Mouse (Mus musculus): ENCODE measurements around the gene Tspan5.

DNA sequence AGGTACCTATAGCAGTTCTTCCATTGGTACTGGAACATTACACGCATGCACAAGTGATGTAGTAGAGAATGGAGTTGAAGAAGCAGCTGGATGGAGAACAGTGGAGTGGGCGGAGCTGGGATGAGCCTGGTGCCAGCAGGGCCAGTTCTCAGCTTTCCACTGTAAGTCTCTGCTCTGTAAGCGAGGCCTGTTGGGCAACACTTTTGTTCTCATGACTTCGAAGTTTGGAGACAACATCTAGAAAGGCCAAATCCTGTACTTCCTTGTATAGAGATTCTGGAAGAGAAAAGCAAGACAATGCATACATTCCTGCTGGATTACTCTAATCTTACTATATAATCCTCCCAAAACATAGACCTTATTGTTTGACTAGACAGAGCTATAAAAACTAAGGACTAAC, 185.4 kb downstream of the Tspan5 start:
- TF ChIP-seq EP300 (IDR thresholded peaks at IDR 0.05; ENCODE audit: low read depth) (no peak), CTCF (IDR thresholded peaks at IDR 0.05; ENCODE audit: low read depth) (no peak)

All from liver, embryonic 14.5 days (tissue).